In genomic region chr6:39241421-39241891, GRCm38 (mm10) we compare ENCODE assay signal across 8 mouse cellular contexts. TPM values are rescaled to one million over a fixed set of nuclear protein-coding genes. Genes with fewer than 3 reads are reported as not detected.
DNase-seq lines count a peak whose midpoint lies in the region.

No protein-coding gene starts in this region.

- intact Hi-C loops in heart, postnatal 36 days (cut with DNase I): no loop called here

- peak; percentile 28 to 43 for DNase-seq in heart, postnatal 36 days
- no peak for DNase-seq in heart, adult 8-10 months (ENCODE audit: low spot score)
- peak; percentile 25 for DNase-seq in 416B (ENCODE audit: low read depth)
- DNase-seq in T-cell, adult 2 months (ENCODE audit: low spot score): peak; percentile 62
- DNase-seq in layer of hippocampus, adult 9-10 months (ENCODE audit: low spot score): peak; percentile 52
- no peak for DNase-seq in retina, embryonic 14.5 days (ENCODE audit: low spot score)
- no peak for DNase-seq in retina, postnatal 1 day
- no peak for DNase-seq in embryo, embryonic 10 days (ENCODE audit: low spot score)

RNA-seq across cellular contexts. Expression of gene Kdm7a, which starts 34.9 kb away (rescaled TPM):
- 10 to 100 TPM; 17.9 to 22.4 TPM for total RNA-seq in heart, postnatal 36 days (2021)
- total RNA-seq in heart, adult 8-10 months (2022): 10 to 100 TPM; 16.9 to 20.8 (median 18.9) TPM

Comparison
In these comparisons a context has a peak if more than half of its experiments do, and no peak if none do; other contexts are left out.
1. DNase-seq: peak in heart, postnatal 36 days (2 of 2), 416B (single experiment), T-cell, adult 2 months (single experiment) and layer of hippocampus, adult 9-10 months (single experiment); none in heart, adult 8-10 months (single experiment), retina, embryonic 14.5 days (single experiment), retina, postnatal 1 day (single experiment) and embryo, embryonic 10 days (single experiment).